Mouse (Mus musculus): ENCODE data around the gene Mef2c.
A peak's percentile ranks its signal among the peaks of the same experiment; 100 is the strongest.

Gene Mef2c

DNA sequence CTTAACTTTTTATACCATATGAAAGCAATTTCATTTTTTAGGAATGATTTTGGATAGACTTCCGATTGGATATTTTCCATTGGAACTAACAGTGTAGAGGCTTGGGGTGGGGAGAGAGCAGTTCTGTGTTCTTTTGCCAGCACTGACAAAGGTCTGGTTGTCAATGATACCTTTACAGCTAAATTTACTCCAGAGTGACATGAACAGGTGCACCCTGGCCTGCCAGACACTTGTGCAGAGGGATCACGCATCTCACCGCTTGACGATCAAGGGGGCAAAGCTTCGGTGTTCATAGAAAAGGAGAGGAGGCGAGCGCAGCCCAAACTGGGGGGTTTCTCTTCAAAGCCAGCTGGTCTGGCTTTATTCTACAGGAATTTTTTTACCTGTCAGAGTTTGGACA is at the start of gene Mef2c:
Gene Mef2c, plus strand, starts transcription at position 116 of the 400 bp plus-strand sequence.
- no peak for DNase-seq (ENCODE audit: inconsistent ontology term)

GRCm38 (mm10) chr13:83458729-83459128 is 45.1 kb upstream of the Mef2c start:
- no peak for DNase-seq (ENCODE audit: inconsistent ontology term)

DNA sequence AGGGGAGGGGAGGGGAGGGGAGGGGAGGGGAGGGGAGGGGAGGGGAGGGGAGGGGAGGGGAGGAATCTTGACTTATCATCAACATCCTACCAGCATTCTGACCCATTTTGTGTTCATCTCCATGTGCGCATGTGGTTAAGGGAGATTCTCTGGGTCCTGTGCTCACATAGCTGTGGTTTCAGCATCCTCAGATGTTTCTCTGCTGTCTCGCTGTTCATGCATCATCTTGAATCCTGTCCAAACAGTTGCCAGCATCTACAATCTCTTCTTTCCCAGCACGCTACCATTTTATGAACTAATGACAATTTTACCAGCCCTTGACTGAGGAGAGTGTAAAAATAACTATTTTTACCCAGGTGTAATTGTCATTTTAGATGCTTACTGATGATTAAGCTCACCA is 44.2 kb upstream of the Mef2c start:
- DNase-seq (ENCODE audit: inconsistent ontology term): peak; percentile 50

GRCm38 (mm10) chr13:83460620-83461019 is 43.2 kb upstream of the Mef2c start:
- DNase-seq (ENCODE audit: inconsistent ontology term): no peak

- DNase-seq (ENCODE audit: inconsistent ontology term): peak; percentile 85
These were observed 42.3 kb upstream of the Mef2c start for GRCm38 (mm10) chr13:83461556-83461955.

- no peak for DNase-seq (ENCODE audit: inconsistent ontology term)
These were observed 37.1 kb upstream of the Mef2c start for GRCm38 (mm10) chr13:83466756-83467155.

DNA sequence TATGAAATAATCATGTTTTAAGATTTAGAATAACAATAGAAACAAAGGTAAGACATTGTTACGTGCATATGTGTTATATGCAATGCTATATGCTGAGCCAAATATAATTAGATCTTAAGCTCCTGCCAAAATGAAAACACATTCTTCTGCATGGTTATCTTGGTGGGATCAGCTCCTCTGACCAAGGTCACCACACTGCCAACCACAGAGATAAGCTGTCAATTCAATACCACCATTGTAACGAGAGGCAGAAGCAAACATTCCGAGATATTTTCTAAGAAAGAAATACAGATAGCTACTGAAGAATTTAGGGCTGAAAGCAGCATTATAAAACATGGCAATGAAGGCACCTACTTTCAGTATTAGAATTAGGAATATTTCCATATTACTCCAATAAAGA is 35.0 kb upstream of the Mef2c start:
- no peak for DNase-seq (ENCODE audit: inconsistent ontology term)

DNA sequence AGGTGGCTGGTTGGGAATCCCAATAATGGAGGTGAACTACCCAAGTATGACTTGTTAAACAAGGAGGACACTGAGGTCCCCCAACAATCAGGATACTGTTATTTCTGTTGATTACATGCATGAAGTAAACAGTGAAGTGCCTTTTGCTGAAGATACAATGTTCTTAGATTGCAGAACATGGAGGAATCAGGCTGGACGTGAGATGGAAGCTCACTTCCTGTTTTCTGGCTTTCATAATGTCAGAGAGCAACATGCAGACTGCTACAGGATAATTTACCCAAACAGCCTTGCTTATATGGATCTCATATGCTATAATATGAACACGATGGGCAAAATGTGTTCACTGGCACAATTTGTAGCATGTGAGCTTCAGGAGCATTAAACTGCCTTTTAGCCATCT is 30.1 kb upstream of the Mef2c start:
- no peak for DNase-seq (ENCODE audit: inconsistent ontology term)

GRCm38 (mm10) chr13:83480388-83480787 is 23.4 kb upstream of the Mef2c start:
- peak; percentile 53 for DNase-seq (ENCODE audit: inconsistent ontology term)

DNA sequence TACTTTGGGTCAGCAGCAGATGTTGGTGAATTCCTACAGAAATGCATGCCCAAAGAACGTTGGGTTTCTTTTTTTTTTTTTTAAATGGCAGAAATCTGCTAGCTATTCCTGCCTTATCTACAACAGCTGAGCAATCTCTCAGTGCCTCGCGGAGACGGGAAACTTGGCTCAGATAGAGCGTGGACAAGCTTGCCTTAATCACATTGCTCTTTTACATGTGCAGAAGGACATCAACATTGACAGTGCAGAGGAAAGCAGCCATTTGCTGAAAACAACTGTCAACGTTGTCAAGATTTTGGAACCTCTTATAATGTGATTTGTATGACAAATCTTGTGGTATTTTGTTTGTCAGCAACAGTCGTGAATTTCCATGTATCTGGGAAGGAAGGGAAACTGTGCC is 22.5 kb upstream of the Mef2c start:
- no peak for DNase-seq (ENCODE audit: inconsistent ontology term)

DNA sequence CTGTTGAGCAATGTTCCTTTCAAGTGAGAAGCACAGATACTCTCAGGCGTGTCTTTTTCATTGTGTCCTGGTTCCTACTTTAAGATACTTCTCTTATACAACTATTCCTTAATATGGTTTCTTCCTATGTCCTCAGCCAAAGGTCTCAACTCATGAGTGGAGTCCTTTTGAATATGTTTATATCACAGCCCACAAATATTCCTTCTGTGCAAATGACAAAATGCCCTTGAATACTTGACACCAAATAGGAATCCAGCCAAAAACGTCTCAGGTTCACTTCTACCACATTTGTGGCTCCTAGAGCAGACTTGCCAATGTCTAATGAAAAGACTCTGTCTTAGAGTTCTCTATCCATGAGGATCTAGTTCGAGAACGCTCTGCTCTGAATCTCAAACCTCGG is 21.7 kb upstream of the Mef2c start:
- no peak for DNase-seq (ENCODE audit: inconsistent ontology term)

GRCm38 (mm10) chr13:83484215-83484614 is 19.6 kb upstream of the Mef2c start:
- no peak for DNase-seq (ENCODE audit: inconsistent ontology term)

GRCm38 (mm10) chr13:83484721-83485369 is 19.0 kb upstream of the Mef2c start:
- no peak for DNase-seq (ENCODE audit: inconsistent ontology term)

DNA sequence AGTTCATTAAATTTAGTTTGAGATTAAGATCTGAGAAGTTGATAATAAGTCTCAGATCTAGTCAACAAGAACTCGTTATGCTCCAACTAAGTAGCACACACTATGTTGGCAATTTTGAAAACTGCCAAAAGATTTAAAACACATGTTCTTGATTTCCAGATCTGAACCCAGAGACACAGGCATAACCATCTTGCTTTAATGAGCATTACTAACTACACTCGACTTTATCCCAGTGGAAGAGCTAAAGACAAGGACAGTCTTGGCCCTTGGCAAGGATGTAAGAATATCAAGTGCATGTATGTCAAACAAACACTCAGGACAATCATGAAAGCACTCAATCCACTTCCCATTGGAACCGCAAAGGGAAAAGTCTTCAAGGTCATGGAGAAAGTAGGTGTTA is 11.8 kb upstream of the Mef2c start:
- DNase-seq (ENCODE audit: inconsistent ontology term): no peak

- DNase-seq (ENCODE audit: inconsistent ontology term): no peak
These were observed 6.1 kb upstream of the Mef2c start for GRCm38 (mm10) chr13:83497708-83498107.

DNA sequence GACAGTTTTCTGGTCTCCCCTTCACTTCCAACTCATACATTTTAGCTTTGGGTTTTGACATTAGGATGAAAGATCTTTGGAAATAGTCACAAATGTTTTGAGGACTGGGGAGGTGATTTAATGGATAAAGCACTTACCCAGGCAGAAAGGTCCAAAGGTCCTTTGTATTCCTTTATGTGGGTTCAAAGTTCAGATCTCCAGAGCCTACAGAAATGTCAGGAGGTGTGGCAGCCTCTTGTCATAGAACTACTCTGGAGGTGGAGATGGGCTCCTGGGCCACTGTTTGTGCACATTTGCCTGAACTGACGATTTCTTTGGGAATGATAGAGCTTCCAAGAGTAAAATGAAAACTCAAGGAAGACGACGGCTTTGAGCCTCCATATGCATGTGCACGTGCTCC is 4.3 kb upstream of the Mef2c start:
- no peak for DNase-seq (ENCODE audit: inconsistent ontology term)

GRCm38 (mm10) chr13:83507687-83508086 is 3.9 kb downstream of the Mef2c start:
- no peak for DNase-seq (ENCODE audit: inconsistent ontology term)

DNA sequence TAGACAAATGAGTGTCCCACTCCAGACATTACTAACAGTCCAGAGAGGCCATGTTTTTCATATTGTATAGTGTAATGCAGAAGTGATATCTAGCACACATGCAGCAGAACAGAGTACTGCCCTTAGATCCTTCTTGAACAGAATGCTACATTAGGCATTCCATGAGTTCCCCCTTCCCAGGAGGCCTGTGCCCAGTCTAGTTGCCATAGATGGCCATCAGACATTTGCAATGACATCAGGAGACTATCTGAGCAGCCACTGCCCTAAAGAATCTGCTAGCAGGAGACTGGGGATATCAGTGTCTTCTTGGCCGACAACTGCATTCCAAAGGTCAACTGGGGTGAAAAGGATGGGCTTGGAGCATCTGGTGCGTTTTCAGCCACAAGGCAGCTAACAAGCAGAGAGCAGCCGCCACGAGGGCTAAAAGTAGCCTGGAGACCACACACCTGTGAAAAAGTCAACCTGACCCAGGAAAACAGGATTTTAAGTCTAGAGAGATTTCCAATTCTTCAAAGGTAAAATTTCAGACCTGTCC is 11.2 kb downstream of the Mef2c start:
- peak; percentile 12 for DNase-seq (ENCODE audit: inconsistent ontology term)

DNA sequence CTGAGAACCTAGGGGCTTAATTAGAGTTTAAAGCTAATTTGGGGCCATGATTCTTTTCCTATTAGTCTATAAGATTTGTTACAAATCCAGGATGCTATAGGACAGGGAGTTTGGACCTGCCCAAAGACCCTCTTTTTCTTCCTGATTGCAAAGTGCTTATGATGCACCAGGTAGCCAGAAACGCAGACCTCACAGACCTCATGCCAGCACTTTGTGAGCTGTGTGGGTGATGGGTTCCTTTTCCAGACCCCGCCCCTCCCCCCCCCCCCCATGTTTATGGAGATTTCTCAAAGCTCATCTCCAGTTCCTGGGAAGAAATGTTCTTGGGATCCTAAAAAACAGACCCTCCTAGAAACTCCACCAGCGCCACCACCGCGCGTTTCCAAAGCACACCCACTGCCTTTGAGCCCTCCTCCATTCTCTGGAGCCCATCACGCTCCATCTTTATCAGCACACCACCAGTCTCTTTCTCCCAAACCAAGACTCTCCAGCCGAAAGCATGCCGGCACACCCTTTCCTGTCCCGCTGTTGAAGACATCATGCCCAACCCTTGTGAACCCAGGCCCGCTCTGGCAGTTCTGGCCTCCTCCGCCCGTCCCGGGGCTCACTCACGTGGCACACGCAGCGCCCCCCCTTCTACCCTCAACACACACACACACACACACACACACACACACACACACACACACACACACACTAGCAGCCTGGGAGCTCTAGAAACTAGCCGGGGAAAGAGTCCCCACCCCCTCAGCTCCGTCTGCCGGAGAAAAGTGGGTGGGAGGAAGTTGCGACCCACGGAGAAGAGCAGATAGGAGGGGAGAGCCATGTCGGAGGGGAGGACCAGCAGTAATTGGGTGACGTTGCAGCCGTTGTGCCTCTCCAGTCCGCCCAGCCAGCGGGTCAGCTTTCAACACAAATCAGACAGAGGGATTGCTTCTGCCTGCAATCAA is 14.1 kb downstream of the Mef2c start:
- DNase-seq (ENCODE audit: inconsistent ontology term): peak; percentile 80

- no peak for DNase-seq (ENCODE audit: inconsistent ontology term)
These were observed 17.0 kb downstream of the Mef2c start for GRCm38 (mm10) chr13:83520807-83521206.

DNA sequence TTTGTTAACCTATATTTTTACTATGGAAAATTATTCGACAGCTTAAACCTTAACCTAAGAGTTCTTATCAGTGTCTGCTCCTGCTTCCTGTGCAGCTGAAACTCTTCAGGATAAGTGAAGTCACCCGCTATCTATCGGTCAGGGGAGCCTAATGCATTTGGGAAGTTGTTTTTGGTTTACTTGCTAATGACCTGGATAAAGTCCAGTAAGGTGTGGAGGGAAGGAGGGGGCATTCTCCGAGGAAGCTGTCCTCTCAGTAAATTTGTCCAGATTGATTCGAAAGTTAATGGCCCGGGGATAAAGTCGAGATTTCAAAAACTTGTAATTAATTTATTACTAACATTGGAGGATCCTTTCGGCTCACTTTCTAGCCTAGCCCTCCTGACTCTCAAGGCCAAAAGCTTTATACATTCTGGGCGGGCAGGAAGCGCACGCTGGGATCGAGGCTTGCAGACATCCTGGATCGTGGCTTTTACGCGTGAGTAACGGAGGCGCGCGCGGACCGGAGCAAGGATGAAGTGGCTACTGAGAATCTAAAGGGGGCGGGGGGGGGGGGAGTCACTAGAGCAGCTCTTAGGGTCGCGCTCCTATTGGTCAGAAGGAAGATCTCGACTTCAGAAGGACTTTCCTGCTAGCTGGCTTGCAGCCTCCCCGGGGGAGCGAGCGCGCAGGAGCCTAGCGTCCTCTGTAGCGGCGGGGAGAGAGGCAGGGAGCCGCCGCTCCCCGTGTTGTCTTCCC is 19.6 kb downstream of the Mef2c start:
- DNase-seq (ENCODE audit: inconsistent ontology term): no peak
